In genomic region chr3:37634648-37635047, GRCm38 (mm10) we compare ENCODE assay signal across 12 mouse cellular contexts. TPM values are rescaled to one million over a fixed set of nuclear protein-coding genes. Genes with fewer than 3 reads are reported as not detected.
DNase-seq lines count a peak whose midpoint lies in the region; TF ChIP-seq lines count a peak whose summit lies in the region.
"Had no signal": no experiment of that assay in that cellular context is flagged by ENCODE, and none has a peak within 500 bp of the region (broad histone marks: within the 10 kb centered on the region; RNA-seq: fewer than 3 reads in every experiment).

No protein-coding gene starts in this region.

- peak; percentile 7; the same call in 1 of the 2 replicates for TF ChIP-seq CTCF in cerebellum, adult 2 months (IDR thresholded peaks at IDR 0.05; ENCODE audit: borderline replicate concordance, insufficient read depth, low read depth, low read length)
- TF ChIP-seq CTCF in kidney, adult 2 months (conservative IDR thresholded peaks at IDR 0.05; ENCODE audit: insufficient read depth, insufficient read length, low read depth, low read length): no peak

- peak in 1 of 2 experiments; percentile 37 for DNase-seq in cerebellum, adult 2 months
- DNase-seq in cerebellum, postnatal 4 days (ENCODE audit: low spot score in 2 of 2): no peak
- DNase-seq in kidney, adult 2 months: peak; percentile 55
- no peak for DNase-seq in kidney, postnatal 25 days
- peak; percentile 43 for DNase-seq in A20 (ENCODE audit: low read depth, low spot score)
- peak; percentile 65 for DNase-seq in embryo, embryonic 10.5 days (ENCODE audit: low spot score)
- DNase-seq in left cerebral cortex, adult 18-20 months (ENCODE audit: low spot score in 2 of 2): no peak
- no peak for DNase-seq in adrenal gland, postnatal 36 days
- DNase-seq: kidney, adult 8-10 months had no signal

- no peaks in the 10 kb centered on the region for H3K36me3 ChIP-seq in kidney, adult 2 months (ENCODE audit: control insufficient read depth, insufficient read depth, low read length)
- H3K36me3 ChIP-seq: forebrain, embryonic 15.5 days; limb, embryonic 13.5 days had no signal

- H3K4me1 ChIP-seq in cerebellum, adult 2 months (ENCODE audit: control insufficient read depth, insufficient read depth, low read length): no peaks in the 10 kb centered on the region
- no peaks in the 10 kb centered on the region for H3K4me1 ChIP-seq in kidney, adult 2 months (ENCODE audit: control insufficient read depth, insufficient read depth, low read length)

- no peak overlapping the region for H3K4me3 ChIP-seq in cerebellum, adult 2 months (replicated peaks; ENCODE audit: insufficient read depth, low read depth, low read length)
- H3K4me3 ChIP-seq in kidney, adult 2 months (ENCODE audit: insufficient read depth, low read depth, low read length): no peak overlapping the region
- H3K4me3 ChIP-seq: forebrain, embryonic 15.5 days; limb, embryonic 13.5 days; myocyte had no signal

- TF ChIP-seq POLR2A in cerebellum, adult 2 months (IDR thresholded peaks at IDR 0.05; ENCODE audit: borderline replicate concordance, insufficient read depth, low read length): no peak
- no peak for TF ChIP-seq POLR2A in kidney, adult 2 months (IDR thresholded peaks at IDR 0.05; ENCODE audit: low read depth, low read length)

- no peak overlapping the region for H3K27ac ChIP-seq in cerebellum, adult 2 months (ENCODE audit: insufficient read depth, low read length)
- no peak overlapping the region for H3K27ac ChIP-seq in kidney, adult 2 months (ENCODE audit: insufficient read depth, low read depth, low read length)
- H3K27ac ChIP-seq: forebrain, embryonic 15.5 days; limb, embryonic 13.5 days had no signal

- no peaks in the 10 kb centered on the region for H3K27me3 ChIP-seq in cerebellum, adult 2 months (ENCODE audit: control insufficient read depth, insufficient read depth, low read length)
- no peaks in the 10 kb centered on the region for H3K27me3 ChIP-seq in kidney, adult 2 months (replicated peaks; ENCODE audit: control insufficient read depth, insufficient read depth, low read length)
- H3K27me3 ChIP-seq: forebrain, embryonic 15.5 days; limb, embryonic 13.5 days had no signal

- WGBS in cerebellum, adult 2 months: 35% methylated on average over 4 of the region's 4 CpGs
- 36% methylated on average over 4 of the region's 4 CpGs for WGBS in kidney, adult 2 months

RNA-seq across cellular contexts. Expression of gene Spry1, which starts 5.1 kb away (rescaled TPM):
- polyA plus RNA-seq in cerebellum, adult 2 months (2012; rRNA removed): 11.6 and 11.8 TPM in 2 replicates
- 47.3 and 50.2 TPM in 2 replicates for polyA plus RNA-seq in kidney, adult 2 months (2012; rRNA removed)
- total RNA-seq in left cerebral cortex, adult 18-20 months (2021): 1 to 10 TPM; 8.2 to 9.6 TPM
- total RNA-seq in adrenal gland, postnatal 36 days (2021): 10 to 100 TPM; 25.1 to 31.4 TPM

Comparison
In these comparisons a context has a peak if more than half of its experiments do, and no peak if none do; other contexts are left out.
1. DNase-seq: peak in kidney, adult 2 months (single experiment), A20 (single experiment) and embryo, embryonic 10.5 days (single experiment); none in cerebellum, postnatal 4 days (0 of 2), kidney, postnatal 25 days (0 of 2), left cerebral cortex, adult 18-20 months (0 of 2) and adrenal gland, postnatal 36 days (0 of 2).